Mouse (Mus musculus) C2C12 (cell line): Measurements from ENCODE around the gene Nek4. TPM values are rescaled to one million over a fixed set of nuclear protein-coding genes. Genes with fewer than 3 reads are reported as not detected.

ENCODE experiments used
- H3K27me3 ChIP-seq: one replicate; pipeline ENCODE4 v1.6.1; 2011; ENCODE audit not compliant: control insufficient read depth, insufficient read depth, insufficient read length
- H3K36me3 ChIP-seq: one replicate; pipeline ENCODE4 v1.6.1; 2011; ENCODE audit not compliant: control insufficient read depth, insufficient read depth
- H3K4me3 ChIP-seq: one replicate; pipeline ENCODE4 v1.5.1; 2011; ENCODE audit warnings: mild to moderate bottlenecking, control low read depth; ENCODE audit not compliant: poor library complexity, insufficient read depth, severe bottlenecking
- H3K79me2 ChIP-seq: one replicate; pipeline ENCODE4 v1.6.1; 2011; ENCODE audit not compliant: control insufficient read depth, insufficient read depth
- H3K79me3 ChIP-seq: one replicate; pipeline ENCODE4 v1.6.1; 2011; ENCODE audit warnings: low read depth, control low read depth
- H3ac ChIP-seq: one replicate; pipeline ENCODE3; 2011; ENCODE audit warnings: low read depth; ENCODE audit not compliant: control insufficient read depth, insufficient read length
- CEBPB ChIP-seq: IDR thresholded peaks from one replicate; pipeline ENCODE4 v1.6.1; 2011; ENCODE audit warnings: low read depth, mild to moderate bottlenecking, control low read depth, moderate library complexity
- CTCF ChIP-seq: IDR thresholded peaks from one replicate; pipeline ENCODE4 v1.5.1; 2011; ENCODE audit not compliant: control insufficient read depth, insufficient read depth, insufficient read length
- FOSL1 ChIP-seq: IDR thresholded peaks from one replicate; pipeline ENCODE4 v1.8.0; 2011; ENCODE audit warnings: mild to moderate bottlenecking, low read length; ENCODE audit not compliant: poor library complexity, insufficient read depth, severe bottlenecking
- MAX ChIP-seq: IDR thresholded peaks from one replicate; pipeline ENCODE4 v1.6.1; 2011; ENCODE audit warnings: mild to moderate bottlenecking, control low read depth
- MYOD1 ChIP-seq: IDR thresholded peaks from one replicate; pipeline ENCODE4 v1.6.1; 2011; ENCODE audit warnings: low read depth; ENCODE audit not compliant: control insufficient read depth, insufficient read length
- MYOG ChIP-seq: IDR thresholded peaks from one replicate; pipeline ENCODE4 v1.6.1; 2011; ENCODE audit not compliant: control insufficient read depth, insufficient read length; ENCODE audit errors: extremely low read depth
- USF1 ChIP-seq: IDR thresholded peaks from one replicate; pipeline ENCODE4 v1.6.1; 2011; ENCODE audit warnings: low read depth, mild to moderate bottlenecking, control low read depth, moderate library complexity
- polyA plus RNA-seq: library from polyadenylated mRNA; unstranded; fragments of >200 nt; fragmentation: generic; extraction: Trizol; gene quantifications from one replicate; pipeline ENCODE4 v1.2.1, GENCODE M21; 2012; ENCODE audit warnings: missing spikeins

The Nek4 gene
- polyA plus RNA-seq, 1 experiment: 4.2 TPM

GRCm38 (mm10) chr14:30943860-30944674, 7.1 kb upstream of the Nek4 start:
- TF ChIP-seq MYOD1: no peak
- no peak for TF ChIP-seq MYOG
- peak; percentile 39 for TF ChIP-seq CEBPB

GRCm38 (mm10) chr14:30944745-30945144, 6.4 kb upstream of the Nek4 start:
- no peak for TF ChIP-seq CTCF
- no peak for TF ChIP-seq MYOD1
- TF ChIP-seq MAX: no peak
- TF ChIP-seq CEBPB: no peak
- TF ChIP-seq FOSL1: no peak
- TF ChIP-seq MYOG: no peak
- TF ChIP-seq USF1: no peak

More at GRCm38 (mm10) chr14:30943860-30944674, 7.1 kb upstream of the Nek4 start:
- no peaks in the 10 kb centered on the region for H3K79me3 ChIP-seq
- H3ac ChIP-seq: no peak overlapping the region
- H3K36me3 ChIP-seq: no peaks in the 10 kb centered on the region
- H3K4me3 ChIP-seq: no peak overlapping the region
- H3K27me3 ChIP-seq: no peaks in the 10 kb centered on the region
- no peaks in the 10 kb centered on the region for H3K79me2 ChIP-seq

GRCm38 (mm10) chr14:30949986-30950385, 1.2 kb upstream of the Nek4 start:
- H3K27me3 ChIP-seq: no peaks in the 10 kb centered on the region
- H3K79me3 ChIP-seq: no peaks in the 10 kb centered on the region
- no peak overlapping the region for H3ac ChIP-seq
- no peaks in the 10 kb centered on the region for H3K79me2 ChIP-seq
- H3K36me3 ChIP-seq: no peaks in the 10 kb centered on the region
- no peak for TF ChIP-seq MAX
- TF ChIP-seq FOSL1: no peak
- H3K4me3 ChIP-seq: no peak overlapping the region

More at GRCm38 (mm10) chr14:30944745-30945144, 6.4 kb upstream of the Nek4 start:
- Histone ChIP-seq H3K27me3 (no peaks in the 10 kb centered on the region), H3K79me3 (no peaks in the 10 kb centered on the region), H3K79me2 (no peaks in the 10 kb centered on the region), H3K36me3 (no peaks in the 10 kb centered on the region), H3ac (no peak overlapping the region), H3K4me3 (no peak overlapping the region)

- no peaks in the 10 kb centered on the region for H3K79me3 ChIP-seq
- H3ac ChIP-seq: no peak overlapping the region
- TF ChIP-seq CEBPB (no peak), MYOG (no peak), USF1 (no peak), FOSL1 (no peak), MYOD1 (no peak), CTCF (no peak), MAX (no peak)
- H3K36me3 ChIP-seq: peaks cover 4% of the 10 kb centered on the region
- H3K27me3 ChIP-seq: no peaks in the 10 kb centered on the region
- H3K79me2 ChIP-seq: no peaks in the 10 kb centered on the region
- no peak overlapping the region for H3K4me3 ChIP-seq
Measured at GRCm38 (mm10) chr14:30958517-30958916, 7.3 kb downstream of the Nek4 start.

- TF ChIP-seq CTCF: no peak
- no peak for TF ChIP-seq CEBPB
- TF ChIP-seq USF1: no peak
- no peak for TF ChIP-seq MYOD1
- TF ChIP-seq MYOG: no peak
- TF ChIP-seq FOSL1: no peak
- TF ChIP-seq MAX: no peak
- Histone ChIP-seq H3ac (no peak overlapping the region), H3K79me3 (no peaks in the 10 kb centered on the region), H3K27me3 (no peaks in the 10 kb centered on the region), H3K36me3 (peaks cover 4% of the 10 kb centered on the region), H3K79me2 (no peaks in the 10 kb centered on the region), H3K4me3 (no peak overlapping the region)
Measured at GRCm38 (mm10) chr14:30959031-30959430, 7.9 kb downstream of the Nek4 start.

GRCm38 (mm10) chr14:30960366-30960765, 9.2 kb downstream of the Nek4 start:
- no peak overlapping the region for H3K4me3 ChIP-seq
- no peaks in the 10 kb centered on the region for H3K79me2 ChIP-seq
- peaks cover 4% of the 10 kb centered on the region for H3K36me3 ChIP-seq
- TF ChIP-seq USF1 (no peak), MAX (no peak), CEBPB (no peak), MYOG (no peak), MYOD1 (no peak), FOSL1 (no peak), CTCF (no peak)
- no peak overlapping the region for H3ac ChIP-seq
- H3K79me3 ChIP-seq: no peaks in the 10 kb centered on the region
- H3K27me3 ChIP-seq: no peaks in the 10 kb centered on the region
